Mouse (Mus musculus) megakaryocyte, embryonic 14.5 days (primary cell): ENCODE data around the gene Fam216a.
A peak's percentile ranks its signal among the peaks of the same experiment; 100 is the strongest.

Experiments
- FLI1 ChIP-seq: IDR thresholded peaks from 2 replicates; pipeline ENCODE4 v1.6.1; 2012; ENCODE audit warnings: low read length, inconsistent platforms, mixed read lengths
- GATA1 ChIP-seq: IDR thresholded peaks from 3 replicates; pipeline ENCODE4 v1.6.1; 2012; ENCODE audit warnings: mixed read lengths, low read length, inconsistent platforms, borderline replicate concordance

GRCm38 (mm10) chr5:122391786-122392180, 19.6 kb upstream of the Fam216a start, which contains the start of gene Arpc3:
- TF ChIP-seq GATA1, result no peak
- peak; percentile 97 for TF ChIP-seq FLI1
